10 mouse cellular contexts compared by ENCODE assay signal in genomic region chr1:119256097-119256473, GRCm38 (mm10).
DNase-seq lines count a peak whose midpoint lies in the region; ATAC-seq and TF ChIP-seq lines count a peak whose summit lies in the region.
"Had no signal": no experiment of that assay in that cellular context is flagged by ENCODE, and none has a peak within 500 bp of the region (broad histone marks: within the 10 kb centered on the region; RNA-seq: fewer than 3 reads in every experiment).

No protein-coding gene starts in this region.

- no peaks in the 10 kb centered on the region for H3K36me3 ChIP-seq in hindbrain, embryonic 10.5 days
- H3K36me3 ChIP-seq in midbrain, embryonic 16.5 days (ENCODE audit: control insufficient read depth, insufficient read depth, low read length) = no peaks in the 10 kb centered on the region
- H3K36me3 ChIP-seq in thymus, adult 2 months (ENCODE audit: control insufficient read depth, insufficient read depth, low read length) = no peaks in the 10 kb centered on the region
- H3K36me3 ChIP-seq: embryonic facial prominence, embryonic 12.5 days; heart, embryonic 13.5 days had no signal

- no peaks in the 10 kb centered on the region for H3K27me3 ChIP-seq in hindbrain, embryonic 10.5 days (ENCODE audit: insufficient read depth, poor library complexity, severe bottlenecking)
- H3K27me3 ChIP-seq in midbrain, embryonic 16.5 days (ENCODE audit: control insufficient read depth, insufficient read depth, low read depth, low read length) = no peaks in the 10 kb centered on the region
- H3K27me3 ChIP-seq in thymus, adult 2 months (ENCODE audit: control insufficient read depth, insufficient read depth, low read length) = no peaks in the 10 kb centered on the region
- H3K27me3 ChIP-seq: embryonic facial prominence, embryonic 12.5 days; heart, embryonic 13.5 days had no signal

- ATAC-seq in midbrain, embryonic 16.5 days = no peak

- H3K27ac ChIP-seq in hindbrain, embryonic 10.5 days = peak overlapping the region; percentile 78
- H3K27ac ChIP-seq in midbrain, embryonic 16.5 days (ENCODE audit: low read length) = peak overlapping the region; percentile 61
- no peak overlapping the region for H3K27ac ChIP-seq in thymus, adult 2 months (ENCODE audit: control insufficient read depth, insufficient read depth, low read length)
- H3K27ac ChIP-seq: embryonic facial prominence, embryonic 12.5 days; heart, embryonic 13.5 days had no signal

- no peak overlapping the region for H3K4me3 ChIP-seq in hindbrain, embryonic 10.5 days
- H3K4me3 ChIP-seq in midbrain, embryonic 16.5 days (ENCODE audit: low read depth, low read length) = no peak overlapping the region
- no peak overlapping the region for H3K4me3 ChIP-seq in thymus, adult 2 months (ENCODE audit: control insufficient read depth, insufficient read depth, low read length)
- H3K4me3 ChIP-seq: embryonic facial prominence, embryonic 12.5 days; heart, embryonic 13.5 days had no signal

- TF ChIP-seq CTCF in thymus, adult 2 months (IDR thresholded peaks at IDR 0.05; ENCODE audit: borderline replicate concordance, control insufficient read depth, extremely low read depth, insufficient read depth, low read length, poor library complexity) = no peak

- no peak overlapping the region for H3K9ac ChIP-seq in midbrain, embryonic 16.5 days (ENCODE audit: low read depth, low read length)
- H3K9ac ChIP-seq: embryonic facial prominence, embryonic 12.5 days; heart, embryonic 13.5 days had no signal

- no peak overlapping the region for H3K4me2 ChIP-seq in midbrain, embryonic 16.5 days (ENCODE audit: low read length)
- H3K4me2 ChIP-seq: embryonic facial prominence, embryonic 12.5 days; heart, embryonic 13.5 days had no signal

- no peaks in the 10 kb centered on the region for H3K9me3 ChIP-seq in hindbrain, embryonic 10.5 days
- H3K9me3 ChIP-seq in midbrain, embryonic 16.5 days (replicated peaks; ENCODE audit: control insufficient read depth, low read length, poor library complexity, severe bottlenecking) = no peaks in the 10 kb centered on the region
- H3K9me3 ChIP-seq: embryonic facial prominence, embryonic 12.5 days; heart, embryonic 13.5 days had no signal

- WGBS in hindbrain, embryonic 10.5 days = 43% methylated on average over 5 of the region's 5 CpGs
- WGBS in midbrain, embryonic 16.5 days = 40% methylated on average over 5 of the region's 5 CpGs
- 63% methylated on average over 5 of the region's 5 CpGs for WGBS in thymus, adult 2 months

- DNase-seq in left cerebral cortex, postnatal 4 days = peak; percentile 34
- no peak for DNase-seq in left cerebral cortex, postnatal 25 days (ENCODE audit: low spot score in 2 of 2)
- peak; percentile 24 for DNase-seq in cerebellum, adult 18-20 months
- peak; percentile 20 for DNase-seq in hindbrain, embryonic 10.5 days (ENCODE audit: low spot score)
- no peak for DNase-seq in adrenal gland, postnatal 25 days
- no peak for DNase-seq in thymus, adult 2 months
- DNase-seq in ovary, adult 18-20 months (ENCODE audit: low spot score) = no peak

- peaks cover 26% of the 10 kb centered on the region for H3K4me1 ChIP-seq in hindbrain, embryonic 10.5 days (replicated peaks)
- H3K4me1 ChIP-seq in midbrain, embryonic 16.5 days (ENCODE audit: control insufficient read depth, insufficient read depth, low read length) = no peaks in the 10 kb centered on the region
- H3K4me1 ChIP-seq in thymus, adult 2 months (replicated peaks; ENCODE audit: control insufficient read depth, insufficient read depth, low read length) = no peaks in the 10 kb centered on the region
- H3K4me1 ChIP-seq: embryonic facial prominence, embryonic 12.5 days; heart, embryonic 13.5 days had no signal

- no peak for TF ChIP-seq POLR2A in thymus, adult 2 months (IDR thresholded peaks at IDR 0.05; ENCODE audit: control insufficient read depth, extremely low read depth, insufficient read depth, low read length, poor library complexity)

- intact Hi-C loops in left cerebral cortex, postnatal 4 days (cut with DNase I) = no loop called here
- intact Hi-C loops in left cerebral cortex, postnatal 25 days (cut with DNase I) = loop anchor here (5.0 kb wide), 1 partner anchor 166 kb away; the partner anchor contains the start of gene Inhbb

Comparison
In these comparisons a context has a peak if more than half of its experiments do, and no peak if none do; other contexts are left out.
1. DNase-seq: peak in left cerebral cortex, postnatal 4 days (single experiment), cerebellum, adult 18-20 months (2 of 2) and hindbrain, embryonic 10.5 days (single experiment); none in left cerebral cortex, postnatal 25 days (0 of 2), adrenal gland, postnatal 25 days (single experiment), thymus, adult 2 months (single experiment) and ovary, adult 18-20 months (single experiment).